Mouse (Mus musculus) thymus, postnatal 14 days (tissue): ENCODE data around the gene Picalm.
A peak's percentile ranks its signal among the peaks of the same experiment; 100 is the strongest.

Experiments used
- DNase-seq: peaks from one replicate; pipeline ENCODE4 v3.0.0; 2021

The Picalm gene

GRCm38 (mm10) chr7:90129732-90130392 is at the start of gene Picalm:
Gene Picalm (plus strand): TSS chr7:90130213.
- DNase-seq: peak; percentile 100

- DNase-seq: no peak
Observed at GRCm38 (mm10) chr7:90083799-90084198, 46.2 kb upstream of the Picalm start.

- no peak for DNase-seq
Observed at GRCm38 (mm10) chr7:90084531-90084930, 45.5 kb upstream of the Picalm start.

GRCm38 (mm10) chr7:90085713-90086112 is 44.3 kb upstream of the Picalm start:
- DNase-seq: no peak

GRCm38 (mm10) chr7:90086821-90087220 is 43.2 kb upstream of the Picalm start:
- DNase-seq: no peak

GRCm38 (mm10) chr7:90090996-90091395 is 39.0 kb upstream of the Picalm start:
- no peak for DNase-seq

GRCm38 (mm10) chr7:90091756-90092155 is 38.3 kb upstream of the Picalm start:
- no peak for DNase-seq

- no peak for DNase-seq
Observed at GRCm38 (mm10) chr7:90092452-90093450, 37.3 kb upstream of the Picalm start.

- no peak for DNase-seq
Observed at GRCm38 (mm10) chr7:90095097-90095496, 34.9 kb upstream of the Picalm start.

GRCm38 (mm10) chr7:90095766-90096372 is 34.1 kb upstream of the Picalm start:
- no peak for DNase-seq

- DNase-seq: no peak
Observed at GRCm38 (mm10) chr7:90096609-90097008, 33.4 kb upstream of the Picalm start.

- no peak for DNase-seq
Observed at GRCm38 (mm10) chr7:90098253-90098652, 31.8 kb upstream of the Picalm start.

- DNase-seq: no peak
Observed at GRCm38 (mm10) chr7:90099248-90099647, 30.8 kb upstream of the Picalm start.

GRCm38 (mm10) chr7:90100614-90101160 is 29.3 kb upstream of the Picalm start:
- DNase-seq: no peak

GRCm38 (mm10) chr7:90116100-90116499 is 13.9 kb upstream of the Picalm start:
- no peak for DNase-seq

- no peak for DNase-seq
Observed at GRCm38 (mm10) chr7:90120106-90120505, 9.9 kb upstream of the Picalm start.

GRCm38 (mm10) chr7:90124991-90125390 is 5.0 kb upstream of the Picalm start:
- DNase-seq: no peak

GRCm38 (mm10) chr7:90128631-90129200 is 1.3 kb upstream of the Picalm start:
- DNase-seq: no peak

- DNase-seq: no peak
Observed at GRCm38 (mm10) chr7:90129271-90129731, 712 bp upstream of the Picalm start.

- DNase-seq: peak; percentile 55
Observed at GRCm38 (mm10) chr7:90130501-90131375, 725 bp downstream of the Picalm start.

- no peak for DNase-seq
Observed at GRCm38 (mm10) chr7:90131376-90131651, 1.3 kb downstream of the Picalm start.

GRCm38 (mm10) chr7:90131831-90132241 is 1.8 kb downstream of the Picalm start:
- DNase-seq: no peak
